ENCODE assay signal across 8 mouse cellular contexts in the genomic region with DNA sequence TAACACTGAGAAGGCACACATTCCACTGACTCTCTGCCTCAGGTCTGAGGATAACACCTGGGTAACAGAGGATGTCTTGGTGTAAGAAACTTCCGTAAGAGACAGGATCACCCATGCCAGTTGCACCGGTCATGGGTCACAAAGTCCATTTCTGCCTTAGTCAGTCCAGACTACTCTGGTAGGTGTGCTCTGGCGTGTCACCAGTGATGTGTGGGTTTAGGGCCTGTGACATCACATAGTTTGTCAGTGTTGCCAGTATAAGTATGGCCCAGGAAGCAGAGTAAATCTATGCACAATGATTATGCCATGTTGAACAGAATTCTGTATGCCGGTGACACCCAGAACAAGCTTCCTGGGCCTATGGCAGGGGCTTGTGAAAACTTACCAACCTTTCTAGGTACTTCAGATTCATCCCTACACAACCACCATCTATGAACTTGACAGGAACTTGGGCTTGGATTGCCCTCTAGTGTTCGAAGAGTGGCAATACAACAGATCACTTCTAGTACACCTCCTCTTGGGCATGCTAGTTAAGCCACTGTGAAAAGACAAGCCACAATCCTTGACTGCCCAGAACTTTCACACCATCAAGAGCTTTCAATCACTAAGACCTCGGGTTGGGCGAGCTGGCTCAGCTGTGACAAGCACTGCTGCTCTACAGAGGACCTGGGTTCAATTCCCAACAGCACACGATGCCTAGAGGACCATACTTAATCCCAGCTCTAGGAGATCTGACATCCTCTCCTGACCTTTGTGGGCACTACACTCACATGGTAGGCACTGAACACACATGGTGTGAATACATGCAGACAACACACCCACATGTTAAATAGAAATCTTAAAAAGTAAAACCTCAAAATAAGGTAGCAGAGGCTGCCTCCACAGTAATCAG. TPM values are rescaled to one million over a fixed set of nuclear protein-coding genes. Genes with fewer than 3 reads are reported as not detected.
A peak's percentile ranks its signal among the peaks of the same experiment; 100 is the strongest.
DNase-seq lines count a peak whose midpoint lies in the region; TF ChIP-seq lines count a peak whose summit lies in the region.

No protein-coding gene starts in this region.

- no peak overlapping the region for H3K4me3 ChIP-seq in layer of hippocampus, adult 2 months

- peak; percentile 93 for TF ChIP-seq CTCF in layer of hippocampus, adult 2 months (conservative IDR thresholded peaks at IDR 0.05)

- DNase-seq in gastrocnemius, postnatal 10 days = peak; percentile 34
- DNase-seq in gastrocnemius, adult 8-10 months (ENCODE audit: low spot score in 2 of 2) = no peak
- peak; percentile 71 for DNase-seq in adrenal gland, postnatal 14 days
- DNase-seq in embryo, embryonic 9.5 days (ENCODE audit: extremely low spot score) = peak; percentile 59
- peak; percentile 62 for DNase-seq in heart, postnatal 4 days
- peak; percentile 68 to 71 for DNase-seq in layer of hippocampus, adult 2 months (ENCODE audit: low spot score in 2 of 2)
- DNase-seq in lung, postnatal 36 days = peak; percentile 62
- peak; percentile 27 for DNase-seq in right cerebral cortex, postnatal 4 days

- no peak overlapping the region for H3K27ac ChIP-seq in layer of hippocampus, adult 2 months

RNA-seq across cellular contexts. Expression of a gene that starts 20.8 kb away (rescaled TPM):
- total RNA-seq in gastrocnemius, postnatal 10 days (2021) = 10 to 100 TPM; 12.8 to 12.9 TPM
- 10 to 100 TPM in 2 of 4 experiments, 1 to 10 TPM in 2; 9.8 to 11.2 (median 10.5) TPM for total RNA-seq in gastrocnemius, adult 8-10 months (2022)
- total RNA-seq in adrenal gland, postnatal 14 days (2021) = 40.4 and 40.8 TPM in 2 replicates
- 10 to 100 TPM; 18.2 to 18.3 TPM for total RNA-seq in heart, postnatal 4 days (2021)
- 10 to 100 TPM; 31.9 to 33.1 TPM for total RNA-seq in layer of hippocampus, adult 2 months (2021)

Comparison
In these comparisons a context has a peak if more than half of its experiments do, and no peak if none do; other contexts are left out.
1. DNase-seq: peak in gastrocnemius, postnatal 10 days (single experiment), adrenal gland, postnatal 14 days (single experiment), embryo, embryonic 9.5 days (single experiment), heart, postnatal 4 days (single experiment), layer of hippocampus, adult 2 months (2 of 2), lung, postnatal 36 days (single experiment) and right cerebral cortex, postnatal 4 days (single experiment); none in gastrocnemius, adult 8-10 months (0 of 2).